In the genomic region with DNA sequence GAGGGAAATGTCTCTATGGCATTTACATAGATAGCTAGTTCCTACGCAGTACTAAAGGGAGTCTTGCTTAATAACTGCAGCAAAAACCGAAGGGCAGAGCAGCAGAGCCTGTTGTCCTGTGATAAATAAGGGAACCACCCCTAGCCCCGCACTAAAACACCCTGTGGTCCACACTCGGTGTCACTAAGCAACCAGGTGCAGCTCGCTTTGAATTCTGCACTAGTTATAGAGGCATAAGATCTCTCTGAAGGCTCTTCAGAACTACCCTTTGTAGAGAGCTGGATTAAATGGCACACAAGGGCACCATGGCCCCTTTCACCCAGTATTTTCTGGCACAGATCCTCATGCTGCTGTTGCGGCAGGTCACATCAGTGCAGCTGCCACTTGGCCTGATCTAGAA, we compare ENCODE assay signal across 22 mouse cellular contexts. TPM values are rescaled to one million over a fixed set of nuclear protein-coding genes. Genes with fewer than 3 reads are reported as not detected.
DNase-seq lines count a peak whose midpoint lies in the region; ATAC-seq lines count a peak whose summit lies in the region.
"Had no signal": no experiment of that assay in that cellular context is flagged by ENCODE, and none has a peak within 500 bp of the region (broad histone marks: within the 10 kb centered on the region; RNA-seq: fewer than 3 reads in every experiment).

No protein-coding gene starts in this region.

- H3K4me2 ChIP-seq in hindbrain, embryonic 12.5 days (replicated peaks) = no peak overlapping the region
- H3K4me2 ChIP-seq in hindbrain, embryonic 11.5 days (replicated peaks; ENCODE audit: low read depth, low read length) = no peak overlapping the region
- H3K4me2 ChIP-seq in neural tube, embryonic 13.5 days = no peak overlapping the region
- no peak overlapping the region for H3K4me2 ChIP-seq in liver, embryonic 12.5 days
- H3K4me2 ChIP-seq in neural tube, embryonic 15.5 days = no peak overlapping the region
- H3K4me2 ChIP-seq: heart, embryonic 13.5 days; limb, embryonic 15.5 days had no signal

- H3K36me3 ChIP-seq in hindbrain, embryonic 12.5 days = no peaks in the 10 kb centered on the region
- H3K36me3 ChIP-seq in hindbrain, embryonic 11.5 days (ENCODE audit: control insufficient read depth, insufficient read depth, low read length) = no peaks in the 10 kb centered on the region
- H3K36me3 ChIP-seq in neural tube, embryonic 13.5 days = no peaks in the 10 kb centered on the region
- H3K36me3 ChIP-seq in liver, embryonic 12.5 days = no peaks in the 10 kb centered on the region
- no peaks in the 10 kb centered on the region for H3K36me3 ChIP-seq in neural tube, embryonic 15.5 days
- H3K36me3 ChIP-seq: heart, embryonic 13.5 days; limb, embryonic 15.5 days had no signal

- ATAC-seq in hindbrain, embryonic 12.5 days (ENCODE audit: low FRiP score) = no peak
- no peak for ATAC-seq in hindbrain, embryonic 11.5 days (ENCODE audit: low FRiP score)
- no peak for ATAC-seq in neural tube, embryonic 13.5 days (ENCODE audit: low read depth)
- peak; percentile 78 for ATAC-seq in liver, embryonic 12.5 days
- no peak for ATAC-seq in neural tube, embryonic 15.5 days (ENCODE audit: low FRiP score)
- ATAC-seq: intestine, postnatal 0 days had no signal

- no peak overlapping the region for H3K4me3 ChIP-seq in hindbrain, embryonic 12.5 days
- no peak overlapping the region for H3K4me3 ChIP-seq in hindbrain, embryonic 11.5 days (ENCODE audit: low read depth, low read length)
- no peak overlapping the region for H3K4me3 ChIP-seq in neural tube, embryonic 13.5 days
- no peak overlapping the region for H3K4me3 ChIP-seq in liver, embryonic 12.5 days
- H3K4me3 ChIP-seq in neural tube, embryonic 15.5 days (replicated peaks) = no peak overlapping the region
- H3K4me3 ChIP-seq: heart, embryonic 13.5 days; layer of hippocampus, adult 2 months; left cerebral cortex, adult 2 months; limb, embryonic 15.5 days had no signal

- no peaks in the 10 kb centered on the region for H3K9me3 ChIP-seq in hindbrain, embryonic 12.5 days (replicated peaks)
- H3K9me3 ChIP-seq in hindbrain, embryonic 11.5 days (ENCODE audit: control insufficient read depth, low read length) = no peaks in the 10 kb centered on the region
- H3K9me3 ChIP-seq in neural tube, embryonic 13.5 days = no peaks in the 10 kb centered on the region
- no peaks in the 10 kb centered on the region for H3K9me3 ChIP-seq in liver, embryonic 12.5 days (replicated peaks)
- H3K9me3 ChIP-seq in neural tube, embryonic 15.5 days (replicated peaks) = no peaks in the 10 kb centered on the region
- H3K9me3 ChIP-seq: heart, embryonic 13.5 days; limb, embryonic 15.5 days had no signal

- H3K27ac ChIP-seq in hindbrain, embryonic 12.5 days = peak overlapping the region; percentile 12; the same call in 1 of the 2 replicates
- no peak overlapping the region for H3K27ac ChIP-seq in hindbrain, embryonic 11.5 days (ENCODE audit: low read depth, low read length)
- H3K27ac ChIP-seq in neural tube, embryonic 13.5 days (replicated peaks) = peak overlapping the region; percentile 70
- no peak overlapping the region for H3K27ac ChIP-seq in liver, embryonic 12.5 days
- 0 out of 2 replicates have a peak overlapping the region, but pooled peaks have one; percentile 5 for H3K27ac ChIP-seq in neural tube, embryonic 15.5 days (replicated peaks)
- H3K27ac ChIP-seq: heart, embryonic 13.5 days; kidney, postnatal 0 days; layer of hippocampus, adult 2 months; left cerebral cortex, adult 2 months; limb, embryonic 15.5 days had no signal

- no peaks in the 10 kb centered on the region for H3K27me3 ChIP-seq in hindbrain, embryonic 12.5 days
- H3K27me3 ChIP-seq in hindbrain, embryonic 11.5 days (ENCODE audit: control insufficient read depth, insufficient read depth, low read length) = no peaks in the 10 kb centered on the region
- H3K27me3 ChIP-seq in neural tube, embryonic 13.5 days = no peaks in the 10 kb centered on the region
- H3K27me3 ChIP-seq in liver, embryonic 12.5 days (replicated peaks) = no peaks in the 10 kb centered on the region
- no peaks in the 10 kb centered on the region for H3K27me3 ChIP-seq in neural tube, embryonic 15.5 days (replicated peaks)
- H3K27me3 ChIP-seq: limb, embryonic 15.5 days had no signal

- WGBS in hindbrain, embryonic 12.5 days = 81% methylated on average over 6 of the region's 6 CpGs
- 77% methylated on average over 6 of the region's 6 CpGs for WGBS in hindbrain, embryonic 11.5 days
- WGBS in neural tube, embryonic 13.5 days = 41% methylated on average over 6 of the region's 6 CpGs
- WGBS in liver, embryonic 12.5 days (ENCODE audit: insufficient replicate concordance) = 44% methylated on average over 6 of the region's 6 CpGs
- 43% methylated on average over 6 of the region's 6 CpGs for WGBS in neural tube, embryonic 15.5 days

- H3K9ac ChIP-seq in hindbrain, embryonic 12.5 days = no peak overlapping the region
- no peak overlapping the region for H3K9ac ChIP-seq in hindbrain, embryonic 11.5 days (ENCODE audit: low read depth, low read length)
- no peak overlapping the region for H3K9ac ChIP-seq in neural tube, embryonic 13.5 days
- no peak overlapping the region for H3K9ac ChIP-seq in liver, embryonic 12.5 days
- H3K9ac ChIP-seq in neural tube, embryonic 15.5 days (replicated peaks) = no peak overlapping the region
- H3K9ac ChIP-seq: heart, embryonic 13.5 days; limb, embryonic 15.5 days had no signal

- H3K4me1 ChIP-seq in hindbrain, embryonic 12.5 days = peaks cover 5% of the 10 kb centered on the region; the same call in 1 of the 2 replicates
- H3K4me1 ChIP-seq in hindbrain, embryonic 11.5 days (replicated peaks; ENCODE audit: control insufficient read depth, insufficient read depth, low read length) = no peaks in the 10 kb centered on the region
- peaks cover 24% of the 10 kb centered on the region for H3K4me1 ChIP-seq in neural tube, embryonic 13.5 days (replicated peaks)
- peaks cover 8% of the 10 kb centered on the region for H3K4me1 ChIP-seq in liver, embryonic 12.5 days
- H3K4me1 ChIP-seq in neural tube, embryonic 15.5 days = peaks cover 17% of the 10 kb centered on the region; the same call in 1 of the 2 replicates
- H3K4me1 ChIP-seq: heart, embryonic 13.5 days had no signal

- no peak for DNase-seq in hindbrain, embryonic 11.5 days (ENCODE audit: low spot score)
- no peak for DNase-seq in neural tube, embryonic 10.5 days (ENCODE audit: extremely low spot score, low spot score)
- DNase-seq in frontal cortex, postnatal 14 days (ENCODE audit: low spot score in 2 of 2) = no peak
- no peak for DNase-seq in MN1 (ENCODE audit: low spot score)
- DNase-seq: cerebellum, adult 11-12 months; gastrocnemius, postnatal 25 days; lung, postnatal 14 days; right cerebral cortex, adult 18-20 months; thymus, postnatal 25 days had no signal

RNA-seq across cellular contexts. Expression of a gene that starts 30.6 kb away (rescaled TPM):
- polyA plus RNA-seq in hindbrain, embryonic 12.5 days (2016; fragmentation: Nextera tagmentation; extraction: Ambion mirVana) = 17.2 and 17.9 TPM in 2 replicates
- 18.1 and 20.0 TPM in 2 replicates for polyA plus RNA-seq in hindbrain, embryonic 11.5 days (2014; fragmentation: Nextera tagmentation; extraction: Ambion mirVana)
- 26.5 and 26.6 TPM in 2 replicates for polyA plus RNA-seq in neural tube, embryonic 13.5 days (2015; fragmentation: Nextera tagmentation; extraction: Ambion mirVana)
- polyA plus RNA-seq in liver, embryonic 12.5 days (2016; fragmentation: Nextera tagmentation; extraction: Ambion mirVana) = 26.1 and 26.2 TPM in 2 replicates
- 18.7 and 23.9 TPM in 2 replicates for polyA plus RNA-seq in neural tube, embryonic 15.5 days (2015; fragmentation: Nextera tagmentation; extraction: Ambion mirVana)

RNA-seq across cellular contexts. Expression of a gene that starts 40.3 kb away (rescaled TPM):
- not detected in 2 replicates for polyA plus RNA-seq in hindbrain, embryonic 12.5 days (2016; fragmentation: Nextera tagmentation; extraction: Ambion mirVana)
- polyA plus RNA-seq in hindbrain, embryonic 11.5 days (2014; fragmentation: Nextera tagmentation; extraction: Ambion mirVana) = not detected in 2 replicates
- not detected in 2 replicates for polyA plus RNA-seq in neural tube, embryonic 13.5 days (2015; fragmentation: Nextera tagmentation; extraction: Ambion mirVana)
- not detected in 2 replicates for polyA plus RNA-seq in liver, embryonic 12.5 days (2016; fragmentation: Nextera tagmentation; extraction: Ambion mirVana)
- polyA plus RNA-seq in neural tube, embryonic 15.5 days (2015; fragmentation: Nextera tagmentation; extraction: Ambion mirVana) = not detected in 2 replicates
- polyA plus RNA-seq: embryonic facial prominence, embryonic 14.5 days; heart, embryonic 13.5 days; intestine, postnatal 0 days; kidney, postnatal 0 days; limb, embryonic 15.5 days; spleen, adult 2 months; stomach, embryonic 16.5 days had no signal

Comparison
In these comparisons a context has a peak if more than half of its experiments do, and no peak if none do; other contexts are left out.
1. H3K27ac ChIP-seq: peak in hindbrain, embryonic 12.5 days (single experiment), neural tube, embryonic 13.5 days (single experiment) and neural tube, embryonic 15.5 days (single experiment); none in hindbrain, embryonic 11.5 days (single experiment) and liver, embryonic 12.5 days (single experiment).